Mouse (Mus musculus): Measurements from ENCODE around the gene Krt83. TPM values are rescaled to one million over a fixed set of nuclear protein-coding genes. Genes with fewer than 3 reads are reported as not detected.
A peak's percentile ranks its signal among the peaks of the same experiment; 100 is the strongest.
"Not testable (repeated sequence)": the region's sequence is repeated elsewhere in the genome, so short reads cannot be mapped to it uniquely, and the experiment has no call there.

The Krt83 gene
- polyA plus RNA-seq (2012; rRNA removed) = 0.13 TPM in 1 of 2 replicates, not detected in the other

DNA sequence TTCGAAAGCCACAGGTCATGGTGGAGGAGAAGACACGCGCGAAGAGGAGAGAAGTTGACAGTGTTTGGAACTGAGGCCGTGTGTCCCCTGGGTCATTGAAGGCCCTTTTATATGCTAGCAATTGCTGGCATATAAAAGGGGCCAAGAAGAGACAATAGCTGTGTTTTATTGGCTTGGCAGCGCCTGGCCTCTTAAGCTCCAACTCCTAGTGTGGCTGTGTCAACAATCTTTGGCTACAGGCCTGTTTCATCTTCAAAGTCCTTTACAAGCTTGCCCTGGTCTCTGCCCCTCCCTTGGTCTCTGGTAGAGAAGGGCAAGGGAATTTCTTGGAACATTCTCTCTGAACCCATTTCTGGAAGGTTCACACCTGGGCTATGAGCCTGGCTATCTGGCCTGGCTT is at the start of gene Krt83:
Krt83 (minus strand) TSS at position 82 of the 400 bp plus-strand sequence.
- DNase-seq (ENCODE audit: low read depth) = no peak

GRCm38 (mm10) chr15:101538580-101538900 is 47.2 kb upstream of the Krt83 start:
- no peak for DNase-seq (ENCODE audit: low read depth)

GRCm38 (mm10) chr15:101537864-101538579 is 46.7 kb upstream of the Krt83 start:
- DNase-seq (ENCODE audit: low read depth) = no peak

- peak; percentile 36 for DNase-seq (ENCODE audit: low read depth)
These were observed 44.9 kb upstream of the Krt83 start for GRCm38 (mm10) chr15:101536054-101536850.

DNA sequence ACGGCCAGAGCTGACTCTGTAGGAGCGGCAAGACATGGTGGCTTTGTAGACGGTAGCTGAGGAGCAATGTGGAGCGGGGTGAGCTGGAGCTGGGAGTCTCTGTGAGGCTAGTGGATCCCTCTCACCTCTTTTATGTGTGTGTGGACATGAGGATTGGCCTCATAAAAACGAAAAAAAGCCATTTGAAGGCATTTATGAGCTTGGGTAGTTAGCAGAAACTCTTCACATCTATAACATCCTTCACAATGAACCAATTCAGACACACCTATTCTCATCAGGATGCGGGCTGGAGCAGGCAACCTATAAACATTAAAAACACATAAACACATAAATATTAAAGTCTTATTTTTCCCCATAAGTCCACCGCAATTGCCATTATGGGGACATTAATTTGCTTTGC is 41.4 kb upstream of the Krt83 start, which contains the start of gene Krt84:
Krt84 (minus strand) TSS at position 101 of the 400 bp plus-strand sequence.
- no peak for DNase-seq (ENCODE audit: low read depth)

DNA sequence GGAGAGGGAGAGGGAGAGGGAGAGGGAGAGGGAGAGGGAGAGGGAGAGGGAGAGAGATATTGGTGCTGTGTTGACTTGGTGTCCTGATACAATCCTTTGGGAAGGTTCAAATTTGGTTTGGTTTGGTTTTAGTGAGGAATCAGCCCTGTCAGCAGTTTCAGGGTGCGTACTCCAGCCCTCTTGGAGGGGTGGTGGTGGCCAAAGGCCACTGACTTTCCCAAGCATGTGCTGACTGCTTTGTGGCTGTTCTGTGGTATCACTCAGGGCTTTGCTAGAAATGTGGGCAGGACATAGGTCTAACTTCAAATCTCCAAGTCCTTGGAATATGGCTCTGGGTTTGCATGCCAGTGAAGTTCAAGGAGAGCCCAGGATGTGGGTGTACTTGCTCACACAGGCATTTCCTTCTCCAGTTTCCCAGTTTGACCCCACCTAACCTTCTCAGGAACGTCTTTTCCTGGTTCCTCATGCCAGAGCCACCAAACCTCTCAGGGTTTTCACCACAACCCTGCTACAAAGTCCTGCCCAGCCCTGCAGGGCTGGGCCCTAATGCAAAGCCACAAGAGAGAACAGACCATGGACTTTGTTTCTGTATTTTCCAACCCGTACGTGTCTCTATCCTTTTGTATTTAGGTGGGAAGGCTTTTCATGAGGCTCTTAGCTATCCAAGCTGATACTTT is 31.4 kb upstream of the Krt83 start:
- DNase-seq (ENCODE audit: low read depth) = no peak

DNA sequence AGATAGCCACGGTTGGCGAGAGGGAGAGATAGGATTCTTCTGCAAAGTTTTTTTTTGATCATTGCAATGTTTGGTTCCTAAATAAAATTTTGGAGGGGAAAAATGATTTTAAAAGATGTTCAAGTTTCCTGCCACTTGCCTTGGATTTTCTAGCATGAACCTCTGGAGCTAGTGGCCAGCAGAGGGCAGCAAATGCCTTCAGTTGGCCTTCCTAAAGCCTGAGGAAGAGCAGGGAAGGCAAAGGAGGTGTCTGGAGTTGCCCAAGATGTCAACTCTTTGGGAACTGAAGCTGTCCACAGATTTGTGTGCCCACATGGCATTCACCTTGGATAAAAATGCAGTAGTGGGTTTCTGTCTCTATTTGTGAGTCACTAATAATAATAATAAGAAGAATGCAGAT is 28.5 kb upstream of the Krt83 start:
- DNase-seq (ENCODE audit: low read depth) = peak; percentile 24

DNA sequence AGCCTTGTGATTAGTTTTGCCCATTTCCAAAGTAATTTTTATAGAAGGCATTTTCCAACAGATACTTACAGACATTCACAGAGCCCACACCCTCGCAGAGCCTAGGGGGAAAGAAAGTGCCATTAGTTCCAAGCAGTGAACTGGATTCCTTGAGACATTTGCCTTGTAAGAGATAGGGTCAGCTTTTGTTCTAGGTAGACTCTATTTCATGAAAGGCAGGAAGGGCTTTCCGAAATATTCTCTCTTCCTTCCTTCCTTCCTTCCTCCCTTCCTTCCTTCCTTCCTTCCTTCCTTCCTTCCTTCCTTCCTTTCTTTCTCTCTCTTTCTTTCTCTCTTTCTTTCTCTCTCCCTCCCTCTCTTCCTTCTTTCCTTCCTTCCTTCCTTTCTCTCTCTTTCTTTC is 25.8 kb upstream of the Krt83 start, which contains the start of gene Gm49425:
Gm49425 (minus strand) TSS at position 101 of the 400 bp plus-strand sequence.
- DNase-seq (ENCODE audit: low read depth) = not testable (repeated sequence)

DNA sequence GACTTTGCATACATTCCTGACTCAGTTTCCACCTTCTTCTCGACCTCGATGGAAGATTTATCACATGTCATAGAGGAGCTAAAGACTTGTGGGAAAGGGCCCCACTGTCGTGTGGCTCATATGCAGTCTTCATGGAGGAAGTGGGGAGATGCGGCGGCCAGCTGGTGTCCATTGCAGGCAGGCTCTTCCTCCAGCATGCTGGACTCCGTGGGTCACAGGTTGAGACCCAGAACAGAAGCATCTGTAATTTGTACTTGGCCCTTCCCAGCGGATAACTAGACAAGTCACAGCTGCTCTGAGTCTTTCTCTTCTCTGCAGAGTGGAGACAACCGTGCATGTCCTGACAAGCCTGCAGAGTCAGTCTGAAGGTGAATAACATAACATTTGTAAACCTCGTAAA is 16.9 kb upstream of the Krt83 start:
- DNase-seq (ENCODE audit: low read depth) = no peak

- DNase-seq (ENCODE audit: low read depth) = no peak
These were observed 15.8 kb upstream of the Krt83 start for GRCm38 (mm10) chr15:101506896-101507758.

- DNase-seq (ENCODE audit: low read depth) = no peak
These were observed 5.9 kb upstream of the Krt83 start for GRCm38 (mm10) chr15:101497181-101497580.

DNA sequence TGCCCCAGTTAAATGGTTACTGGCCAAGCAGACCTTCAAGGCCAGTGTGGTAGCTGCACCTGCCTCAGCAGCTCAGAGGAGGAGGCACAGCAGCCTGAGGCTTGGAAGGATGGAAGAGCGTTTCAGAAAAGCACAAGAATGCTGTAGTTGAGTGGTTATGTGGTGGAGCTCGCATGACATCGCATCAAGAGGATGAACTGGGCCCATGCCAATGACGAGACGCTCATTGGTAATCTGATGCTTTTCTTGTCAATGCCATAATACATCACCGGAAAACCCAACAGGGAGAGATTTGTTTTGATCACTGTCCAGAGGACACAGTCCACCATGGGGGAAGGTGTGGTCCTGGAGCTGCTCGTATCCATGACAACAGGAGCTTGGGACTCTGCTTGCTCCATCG is 4.0 kb upstream of the Krt83 start:
- DNase-seq (ENCODE audit: low read depth) = no peak

GRCm38 (mm10) chr15:101494203-101494602 is 2.9 kb upstream of the Krt83 start:
- no peak for DNase-seq (ENCODE audit: low read depth)

GRCm38 (mm10) chr15:101493713-101494112 is 2.4 kb upstream of the Krt83 start:
- no peak for DNase-seq (ENCODE audit: low read depth)

DNA sequence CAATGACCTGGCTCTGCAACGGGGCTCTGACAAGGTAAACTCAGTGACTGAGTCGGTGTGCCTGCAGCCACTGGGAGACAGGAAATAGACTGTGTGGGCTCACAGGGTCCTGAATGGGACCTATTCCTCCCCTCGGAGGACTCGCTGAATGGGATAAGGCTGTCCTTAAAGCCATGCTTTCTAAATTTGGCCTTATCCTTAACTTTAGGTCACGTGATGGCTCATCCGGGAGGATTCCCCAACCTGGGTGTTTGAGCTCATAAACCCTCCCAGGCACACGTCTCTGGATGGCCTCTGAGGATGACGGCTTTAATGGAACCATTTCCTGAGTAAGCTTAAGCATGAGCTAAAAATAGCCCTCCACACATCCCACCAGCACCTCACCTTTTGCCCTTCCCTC is 1.4 kb upstream of the Krt83 start:
- DNase-seq (ENCODE audit: low read depth) = no peak

DNA sequence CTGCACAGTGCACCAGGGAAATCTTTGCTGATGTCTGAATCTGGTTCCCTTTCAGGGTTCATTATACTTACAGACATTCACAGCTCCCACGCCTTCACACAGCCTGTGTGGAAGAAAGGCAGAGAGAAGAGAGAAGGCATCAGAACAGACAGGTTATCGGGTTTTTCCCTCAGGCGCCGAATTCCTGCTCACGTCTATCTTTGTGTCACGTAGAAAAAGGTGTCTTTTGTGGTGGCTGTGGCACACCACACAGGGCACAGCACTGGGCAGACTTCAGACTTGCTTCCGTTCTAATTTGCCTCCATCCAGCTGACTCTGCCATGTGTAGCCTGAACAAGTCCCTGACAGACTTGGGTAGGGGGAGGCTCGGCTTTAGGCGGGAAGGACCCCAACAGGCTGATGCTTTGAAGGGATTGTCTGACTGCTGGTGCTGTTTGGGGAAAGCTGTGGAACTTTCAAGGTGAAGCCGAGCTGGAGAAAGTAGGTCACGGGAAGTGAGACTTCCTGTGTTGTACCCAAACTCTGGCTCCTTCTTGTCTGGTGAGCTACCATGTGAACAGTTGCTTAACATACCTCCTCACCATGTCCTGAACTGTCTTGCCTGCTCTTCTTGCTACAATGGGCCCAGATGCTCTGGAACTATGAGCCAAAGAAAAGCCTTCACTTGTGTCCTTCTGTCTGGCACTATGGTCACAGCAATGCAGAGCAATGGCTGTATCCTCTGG is 5.2 kb downstream of the Krt83 start:
- DNase-seq (ENCODE audit: low read depth) = no peak

DNA sequence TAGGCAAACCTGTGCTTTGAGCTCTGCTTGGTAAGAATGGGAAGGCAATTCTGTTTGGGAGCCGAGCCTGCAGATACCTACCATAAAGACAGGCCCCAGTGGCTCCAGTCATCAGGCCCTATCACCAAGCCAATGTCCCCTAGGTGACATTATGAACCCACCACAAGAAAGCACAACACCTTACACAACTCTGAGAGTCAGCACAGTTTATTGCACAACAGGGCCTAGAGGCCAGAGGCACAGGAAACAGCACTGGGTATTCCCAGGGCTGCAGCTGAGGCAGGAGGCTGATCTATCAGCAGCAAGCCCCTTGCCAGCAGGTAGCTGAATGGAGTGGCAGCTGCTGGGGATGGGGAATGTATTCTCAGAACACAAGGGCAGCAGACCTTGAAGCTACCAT is 6.4 kb downstream of the Krt83 start:
- DNase-seq (ENCODE audit: low read depth) = no peak

DNA sequence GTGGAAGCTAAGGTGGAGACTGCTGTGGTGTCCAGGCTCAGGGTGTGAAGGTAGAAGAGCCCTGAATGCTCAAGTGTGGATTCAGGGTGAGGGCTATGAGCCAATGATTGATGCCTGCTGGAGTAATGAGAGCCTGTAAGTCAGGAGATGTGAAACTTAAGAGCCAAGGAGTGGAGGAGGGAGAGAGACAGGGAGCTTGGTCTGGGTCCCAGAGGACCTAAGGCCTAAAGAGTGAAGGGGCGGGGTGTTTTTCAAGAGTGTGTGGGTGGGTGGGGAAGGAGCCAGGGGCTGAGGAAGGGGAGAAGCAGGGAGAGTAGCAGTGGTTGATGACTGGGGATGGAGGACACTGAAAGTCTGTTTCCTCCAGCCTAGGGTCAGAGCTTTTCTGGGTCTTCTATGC is 7.7 kb downstream of the Krt83 start:
- no peak for DNase-seq (ENCODE audit: low read depth)

DNA sequence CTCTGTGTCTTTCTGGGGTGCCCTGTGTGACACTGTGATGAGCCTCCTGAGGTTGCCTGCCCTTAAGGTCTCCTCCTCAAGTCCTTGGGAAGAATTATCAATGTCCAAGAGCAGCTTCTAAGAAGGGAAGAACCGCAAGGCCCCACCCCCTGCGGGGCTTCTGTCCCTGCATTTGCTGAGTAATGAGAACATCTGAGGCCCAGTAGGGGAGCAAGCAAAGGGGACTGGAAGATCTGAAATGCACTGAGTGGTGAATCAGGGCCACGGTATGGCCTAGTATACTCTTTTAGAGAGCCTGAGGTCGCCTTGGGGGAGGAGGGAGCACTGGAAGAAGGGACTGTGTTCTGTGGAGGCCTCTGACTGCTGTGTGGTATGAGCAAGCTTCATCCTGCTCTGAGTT is 9.3 kb downstream of the Krt83 start:
- DNase-seq (ENCODE audit: low read depth) = no peak

DNA sequence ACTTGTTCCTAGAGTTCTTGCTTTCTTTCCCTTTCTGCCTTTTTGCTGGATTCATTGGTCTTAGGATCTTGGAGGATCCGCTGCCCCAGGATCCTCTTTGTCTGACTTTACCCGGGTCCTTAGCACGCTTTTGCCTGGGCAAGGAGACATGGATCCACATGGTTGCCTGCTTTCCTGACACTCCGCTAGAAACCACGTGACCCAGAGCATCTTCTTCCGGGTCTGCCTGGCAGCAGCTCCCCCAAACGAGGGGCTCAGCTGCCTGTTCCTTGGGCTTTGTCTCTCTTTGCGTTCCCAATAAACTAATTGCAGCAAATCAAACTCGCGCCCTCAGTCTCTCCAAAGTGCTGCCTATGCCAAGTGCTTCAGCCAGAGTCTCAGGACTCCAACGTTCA is 11.6 kb downstream of the Krt83 start:
- DNase-seq (ENCODE audit: low read depth) = no peak
